Mouse (Mus musculus): ENCODE measurements at regions not wholly inside any gene's neighbourhood (a gene's known extent, or its start where the extent isn't known, plus 50 kb on each side); places are given as distances from the start of the nearest gene placed in this dataset.

- TF ChIP-seq CTCF (IDR thresholded peaks at IDR 0.05; ENCODE audit: low read depth): no peak
- no peak for TF ChIP-seq EP300 (optimal IDR thresholded peaks at IDR 0.05)
Measured at GRCm38 (mm10) chr5:73765466-73765865, 114.3 kb downstream of the Spata18 start.

Measured in stomach, postnatal 0 days (tissue).